Mouse (Mus musculus) stomach, postnatal 0 days (tissue): Measurements from ENCODE around the gene Kcna10. TPM values are rescaled to one million over a fixed set of nuclear protein-coding genes. Genes with fewer than 3 reads are reported as not detected.
A peak's percentile ranks its signal among the peaks of the same experiment; 100 is the strongest.

Experiments used
- ATAC-seq: fragments of 200-750 bp; cut with Nextera tagmentation; 2 replicates; pipeline ENCODE4 v1.8.0; 2017; ENCODE audit not compliant: low FRiP score, low TSS enrichment
- DNase-seq: peaks from one replicate; pipeline ENCODE4 v3.0.0-alpha.2; 2016; ENCODE audit warnings: low spot score
- H3K27ac ChIP-seq: fragments of 300-500 bp; sonication (generic); replicated peaks from 2 replicates; pipeline ENCODE4 v1.5.1; 2014; ENCODE audit warnings: mild to moderate bottlenecking, control low read depth
- H3K27me3 ChIP-seq: fragments of 300-500 bp; sonication (generic); 2 replicates; pipeline ENCODE4 v1.6.1; 2014; ENCODE audit warnings: low read length; ENCODE audit not compliant: control insufficient read depth, insufficient read depth
- H3K36me3 ChIP-seq: fragments of 300-500 bp; sonication (generic); 2 replicates; pipeline ENCODE4 v1.6.1; 2014; ENCODE audit warnings: low read length, mixed read lengths; ENCODE audit not compliant: control insufficient read depth, insufficient read depth
- H3K4me1 ChIP-seq: fragments of 300-500 bp; sonication (generic); replicated peaks from 2 replicates; pipeline ENCODE4 v1.6.1; 2014; ENCODE audit warnings: antibody characterized with exemption; ENCODE audit not compliant: control insufficient read depth, insufficient read depth
- H3K4me2 ChIP-seq: fragments of 300-500 bp; sonication (generic); replicated peaks from 2 replicates; pipeline ENCODE4 v1.6.1; 2014; ENCODE audit warnings: low read depth, mild to moderate bottlenecking, control low read depth, moderate library complexity
- H3K4me3 ChIP-seq: fragments of 300-500 bp; sonication (generic); 2 replicates; pipeline ENCODE4 v1.5.1; 2014; ENCODE audit warnings: low read depth, low read length, control low read depth
- H3K9ac ChIP-seq: fragments of 300-500 bp; sonication (generic); 2 replicates; pipeline ENCODE4 v1.6.1; 2014; ENCODE audit warnings: mild to moderate bottlenecking, low read length, control low read depth, mixed read lengths
- H3K9me3 ChIP-seq: fragments of 300-500 bp; sonication (generic); 2 replicates; pipeline ENCODE4 v1.6.1; 2016; ENCODE audit warnings: low read length; ENCODE audit not compliant: control insufficient read depth
- CTCF ChIP-seq: IDR thresholded peaks from 2 replicates; pipeline ENCODE4 v1.5.1; 2016; ENCODE audit warnings: antibody characterized with exemption, low read depth, mild to moderate bottlenecking, moderate library complexity
- EP300 ChIP-seq: optimal IDR thresholded peaks from 2 replicates; pipeline ENCODE3; 2016; ENCODE audit warnings: antibody characterized with exemption
- WGBS: fragments of 180-500 bp; shearing (Covaris S2); extraction: QIAGEN DNeasy Blood & Tissue Kit; methylation state at CpG from one replicate; pipeline ENCODE4 v1.1.7; 2014; 5-methylcytosine and 5-hydroxymethylcytosine counted together
- polyA plus RNA-seq: library from polyadenylated mRNA; unstranded; fragments of >200 nt; fragmentation: Nextera tagmentation; extraction: Ambion mirVana; gene quantifications from 2 replicates; pipeline ENCODE4 v1.2.1, GENCODE M21; 2015

The Kcna10 gene
- polyA plus RNA-seq, 1 experiment from 2014 or later: not detected

DNA sequence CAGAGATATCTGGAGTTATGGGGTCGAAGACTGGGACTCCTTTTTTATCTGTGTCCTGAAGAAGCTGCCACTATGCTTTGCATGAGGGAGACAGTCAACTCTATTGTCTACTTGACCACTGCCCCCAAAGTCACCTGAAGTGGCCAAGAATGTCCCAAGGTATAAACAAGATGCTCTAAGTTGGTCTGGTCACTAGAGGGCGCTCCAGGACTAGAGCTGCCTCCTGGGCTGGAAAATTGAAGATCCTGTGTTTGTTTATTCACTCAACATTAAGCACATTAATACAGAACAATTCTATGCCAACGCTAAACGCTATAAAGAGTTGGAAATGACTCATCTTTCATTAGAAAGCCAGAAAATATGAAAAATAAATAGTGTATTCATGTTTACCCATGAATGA lies 23.1 kb downstream of the Kcna10 start:
- Histone ChIP-seq H3K9ac (no peak overlapping the region), H3K36me3 (no peaks in the 10 kb centered on the region), H3K4me2 (no peak overlapping the region), H3K9me3 (no peaks in the 10 kb centered on the region), H3K27ac (no peak overlapping the region), H3K27me3 (no peaks in the 10 kb centered on the region), H3K4me3 (no peak overlapping the region), H3K4me1 (no peaks in the 10 kb centered on the region)
- WGBS: 8% methylated on average over 4 of the region's 4 CpGs
- ATAC-seq: no peak
- TF ChIP-seq EP300: no peak
- TF ChIP-seq CTCF: peak; percentile 90
- DNase-seq: peak; percentile 83

DNA sequence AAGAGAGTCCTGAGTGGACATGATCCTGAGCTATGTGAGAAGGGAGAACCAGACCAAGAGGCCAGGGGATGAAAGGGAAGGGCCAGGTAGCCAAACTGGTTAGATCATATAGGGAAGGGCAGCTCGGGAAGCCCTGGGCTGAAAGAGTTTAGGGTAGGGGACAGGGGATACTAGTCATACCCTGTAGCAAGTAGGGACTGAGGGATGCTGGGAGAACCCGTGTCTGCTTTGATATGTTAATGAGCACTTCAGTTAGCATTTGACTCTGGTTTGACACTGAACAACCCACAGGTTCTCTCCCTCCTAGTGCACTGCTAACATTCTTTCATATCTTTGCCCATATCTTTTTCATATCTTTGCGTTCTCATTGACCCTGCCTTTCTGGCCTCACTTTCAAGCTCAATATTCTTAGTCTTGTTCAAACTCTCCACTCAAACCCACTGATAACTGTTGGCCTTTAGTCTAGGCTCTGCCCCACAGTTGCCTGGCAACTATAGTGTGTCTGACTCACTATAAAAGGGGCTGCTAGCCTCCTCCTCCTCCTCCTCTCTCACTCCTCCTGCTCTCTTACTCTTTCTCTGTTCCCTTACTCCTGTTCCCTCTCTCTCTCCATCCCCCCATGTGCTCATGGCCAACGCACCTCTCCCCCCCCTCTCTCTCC lies 23.8 kb downstream of the Kcna10 start:
- TF ChIP-seq EP300 (no peak), CTCF (no peak)
- Histone ChIP-seq H3K27me3 (no peaks in the 10 kb centered on the region), H3K36me3 (no peaks in the 10 kb centered on the region), H3K9ac (no peak overlapping the region), H3K27ac (peak overlapping the region; percentile 35; the same call in 1 of the 2 replicates), H3K4me2 (no peak overlapping the region), H3K4me3 (no peak overlapping the region), H3K4me1 (no peaks in the 10 kb centered on the region), H3K9me3 (no peaks in the 10 kb centered on the region)
- 40% methylated on average over 4 of the region's 4 CpGs for WGBS
- DNase-seq: no peak
- no peak for ATAC-seq

DNA sequence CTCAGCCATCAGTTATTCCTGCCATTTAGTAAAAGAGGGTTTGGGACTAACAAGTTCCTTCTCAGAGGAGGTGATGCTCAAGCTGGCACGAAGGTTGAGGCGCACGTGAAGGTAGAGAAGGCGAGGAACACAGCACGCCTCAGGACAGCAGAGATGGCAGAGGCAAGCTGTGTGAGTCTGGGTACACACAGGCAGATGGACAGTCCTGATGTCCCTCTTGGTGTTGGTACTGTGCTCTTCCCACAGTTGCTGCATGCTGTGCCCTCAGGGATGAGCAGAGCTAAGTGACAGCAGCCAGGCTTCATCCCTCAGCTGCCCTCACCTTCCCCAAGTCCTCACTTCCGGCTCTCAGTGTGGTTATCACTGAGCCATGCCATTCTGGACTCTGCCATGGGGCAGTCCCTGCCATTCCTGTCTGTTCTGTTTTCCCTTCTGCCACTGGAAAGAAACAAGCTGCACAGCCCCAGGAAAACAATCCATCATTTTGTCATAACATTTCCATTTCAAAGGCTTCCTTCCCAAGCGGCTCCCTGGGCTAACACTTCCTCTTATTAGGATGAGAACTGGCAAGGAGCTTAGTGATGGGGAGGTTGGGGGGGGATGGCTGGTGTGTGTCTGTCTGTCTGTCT lies 24.9 kb downstream of the Kcna10 start:
- Histone ChIP-seq H3K36me3 (no peaks in the 10 kb centered on the region), H3K4me2 (no peak overlapping the region), H3K4me1 (no peaks in the 10 kb centered on the region), H3K4me3 (no peak overlapping the region), H3K9me3 (no peaks in the 10 kb centered on the region), H3K27me3 (no peaks in the 10 kb centered on the region), H3K27ac (no peak overlapping the region; the same call in 1 of the 2 replicates), H3K9ac (no peak overlapping the region)
- ATAC-seq (no peak), DNase-seq (no peak)
- WGBS: 51% methylated on average over 7 of the region's 7 CpGs
- TF ChIP-seq CTCF (no peak), EP300 (no peak)

DNA sequence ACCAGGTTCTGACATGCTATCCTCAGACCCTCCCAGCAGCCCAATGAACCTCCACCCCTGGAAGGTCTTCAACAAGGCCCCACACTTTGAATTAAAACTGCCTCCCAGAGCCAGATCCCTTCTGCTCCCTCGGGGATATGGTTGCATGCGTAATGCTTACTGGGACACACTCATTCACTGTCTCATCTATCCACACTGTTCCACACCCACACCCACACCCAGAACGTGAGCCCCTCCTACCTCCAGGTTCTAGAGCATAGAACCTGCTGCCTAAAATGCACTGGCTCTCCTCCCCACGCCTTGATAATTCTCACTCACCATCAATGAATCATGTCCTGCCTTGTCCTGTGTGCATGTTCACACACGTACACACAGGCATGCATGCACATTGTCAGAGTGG lies 31.8 kb downstream of the Kcna10 start:
- no peak for DNase-seq
- Histone ChIP-seq H3K36me3 (no peaks in the 10 kb centered on the region), H3K9me3 (no peaks in the 10 kb centered on the region), H3K9ac (no peak overlapping the region; the same call in 1 of the 2 replicates), H3K4me3 (no peak overlapping the region), H3K27me3 (no peaks in the 10 kb centered on the region), H3K27ac (no peak overlapping the region), H3K4me1 (no peaks in the 10 kb centered on the region), H3K4me2 (no peak overlapping the region)
- ATAC-seq: 0 out of 2 replicates have a peak, but pooled peaks have one; percentile 1
- 62% methylated on average over 5 of the region's 5 CpGs for WGBS
- TF ChIP-seq CTCF: no peak
- no peak for TF ChIP-seq EP300

DNA sequence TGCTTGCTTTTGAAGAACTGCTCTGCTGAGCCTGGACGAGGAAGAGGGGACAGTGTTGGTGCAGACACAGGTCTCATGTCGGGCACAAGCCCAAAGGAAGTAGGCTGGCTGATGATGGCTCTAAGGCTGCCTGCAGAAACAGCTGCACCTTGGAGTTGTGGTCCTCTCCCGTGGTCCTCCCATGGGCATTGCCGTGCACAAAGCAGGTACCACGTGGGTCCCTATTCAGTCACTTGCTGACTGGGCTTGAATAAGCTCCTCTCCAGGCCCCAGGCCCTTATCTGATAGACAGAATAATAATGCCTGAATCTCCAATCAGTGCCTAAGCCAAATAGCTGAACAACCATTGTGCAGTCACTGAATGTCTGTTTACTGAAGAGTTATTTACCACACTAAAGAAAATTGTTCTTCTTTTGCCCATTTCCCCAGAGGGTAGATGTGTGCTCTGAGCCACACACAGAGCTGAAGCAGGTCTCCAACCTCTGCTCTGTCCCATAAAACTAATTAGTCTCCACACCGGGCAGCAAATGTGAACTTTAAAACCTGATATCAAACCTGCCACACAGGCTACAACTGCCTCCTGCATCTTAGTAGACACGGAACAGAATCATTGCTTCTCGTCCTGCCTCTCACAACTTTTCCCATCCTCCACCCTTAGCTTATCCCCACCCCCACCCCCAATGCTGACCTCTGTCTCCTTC lies 33.7 kb downstream of the Kcna10 start:
- Histone ChIP-seq H3K9ac (no peak overlapping the region), H3K4me1 (no peaks in the 10 kb centered on the region), H3K27ac (no peak overlapping the region), H3K4me3 (no peak overlapping the region), H3K27me3 (no peaks in the 10 kb centered on the region), H3K9me3 (no peaks in the 10 kb centered on the region), H3K36me3 (no peaks in the 10 kb centered on the region), H3K4me2 (no peak overlapping the region)
- TF ChIP-seq CTCF (no peak), EP300 (no peak)
- DNase-seq (peak; percentile 61), ATAC-seq (no peak)
- 52% methylated on average over 8 of the region's 8 CpGs for WGBS

DNA sequence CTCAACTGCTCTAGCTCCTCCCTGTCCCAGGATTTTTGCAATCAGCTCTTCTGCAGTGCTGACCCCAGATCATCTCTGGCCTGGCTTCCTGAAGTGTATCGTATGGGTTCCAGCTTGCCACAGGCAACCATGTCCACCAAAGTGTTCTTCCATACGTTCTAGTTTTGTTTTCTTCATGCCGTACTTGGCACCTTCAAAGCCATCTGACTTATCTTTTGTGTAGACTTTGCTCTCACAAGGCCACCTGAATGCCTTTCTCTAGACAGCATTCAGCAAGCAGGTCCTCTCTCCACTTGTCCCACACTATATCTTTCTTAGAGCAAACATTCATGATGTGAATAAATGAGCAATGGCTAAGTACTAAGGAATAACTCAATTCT lies 34.2 kb downstream of the Kcna10 start:
- Histone ChIP-seq H3K4me2 (no peak overlapping the region), H3K27me3 (no peaks in the 10 kb centered on the region), H3K27ac (no peak overlapping the region), H3K9ac (no peak overlapping the region), H3K4me1 (no peaks in the 10 kb centered on the region), H3K9me3 (no peaks in the 10 kb centered on the region), H3K36me3 (no peaks in the 10 kb centered on the region), H3K4me3 (no peak overlapping the region)
- TF ChIP-seq CTCF (no peak), EP300 (no peak)
- DNase-seq (no peak), ATAC-seq (no peak)
- WGBS: 67% methylated on average over 3 of the region's 3 CpGs
